Mouse (Mus musculus) G1E (cell line): ENCODE measurements around the gene Stk32c. TPM values are rescaled to one million over a fixed set of nuclear protein-coding genes. Genes with fewer than 3 reads are reported as not detected.

ENCODE experiments used
- ATAC-seq: 2 replicates; pipeline ENCODE4 v1.8.0; 2016; ENCODE audit warnings: mild to moderate bottlenecking; ENCODE audit not compliant: insufficient number of reproducible peaks, poor library complexity, low FRiP score, severe bottlenecking; ENCODE audit errors: extremely low read depth
- DNase-seq: peaks from one replicate; pipeline ENCODE4 v3.0.0; 2012; ENCODE audit warnings: low spot score
- H3K27me3 ChIP-seq: 2 replicates; pipeline ENCODE4 v1.6.1; 2012; ENCODE audit warnings: mild to moderate bottlenecking, low read length, inconsistent platforms; ENCODE audit not compliant: insufficient read depth
- H3K36me3 ChIP-seq: replicated peaks from 2 replicates; pipeline ENCODE3; 2012; ENCODE audit warnings: mild to moderate bottlenecking, inconsistent platforms
- H3K4me1 ChIP-seq: 2 replicates; pipeline ENCODE4 v1.6.1; 2012; ENCODE audit warnings: low read depth, low read length, inconsistent platforms, mixed read lengths; ENCODE audit not compliant: insufficient read depth
- H3K4me3 ChIP-seq: 2 replicates; pipeline ENCODE4 v1.5.1; 2012; ENCODE audit warnings: low read depth, mild to moderate bottlenecking, inconsistent platforms, low read length, moderate library complexity, mixed read lengths
- H3K9me3 ChIP-seq: replicated peaks from 2 replicates; pipeline ENCODE4 v1.6.1; 2012; ENCODE audit warnings: inconsistent platforms
- CTCF ChIP-seq: IDR thresholded peaks from 2 replicates; pipeline ENCODE4 v1.5.1; 2012; ENCODE audit warnings: low read depth, low read length, inconsistent platforms, mixed read lengths
- GATA1 ChIP-seq: IDR thresholded peaks from 2 replicates; pipeline ENCODE4 v1.6.1; 2012; ENCODE audit warnings: borderline replicate concordance, low read length, inconsistent platforms, mixed read lengths
- GATA2 ChIP-seq: IDR thresholded peaks from 2 replicates; pipeline ENCODE4 v1.6.1; 2012; ENCODE audit warnings: low read depth, low read length, inconsistent platforms, borderline replicate concordance
- POLR2AphosphoS5 ChIP-seq: IDR thresholded peaks from 2 replicates; pipeline ENCODE4 v1.6.1; 2012; ENCODE audit warnings: low read depth, low read length, inconsistent platforms; ENCODE audit not compliant: insufficient replicate concordance
- TAL1 ChIP-seq: conservative IDR thresholded peaks from 2 replicates; pipeline ENCODE4 v1.6.1; 2012; ENCODE audit warnings: low read depth, low read length, inconsistent platforms, mixed read lengths
- polyA plus RNA-seq: library from polyadenylated mRNA; stranded (reverse); fragments of >175 nt; gene quantifications from 2 replicates; pipeline ENCODE4 v1.2.3, GENCODE M21; 2012
- total RNA-seq, 2 experiments: library from RNA; stranded (forward) in 1 of 2; stranded (reverse) in 1 of 2; fragments of 200-1000 nt in 1 of 2; fragments of >200 nt in 1 of 2; fragmentation: Nextera tagmentation in 1 of 2; gene quantifications; 2 replicates each; pipeline ENCODE4 v1.2.3; 2014 to 2017

The Stk32c gene
- total and polyA plus RNA-seq, 3 experiments: not detected

GRCm38 (mm10) chr7:139208773-139209095, 4.4 kb downstream of the Stk32c start:
- Histone ChIP-seq H3K36me3 (no peaks in the 10 kb centered on the region), H3K4me1 (peaks cover 5% of the 10 kb centered on the region), H3K27me3 (no peaks in the 10 kb centered on the region), H3K4me3 (no peak overlapping the region), H3K9me3 (peaks cover 22% of the 10 kb centered on the region)
- TF ChIP-seq TAL1 (no peak), GATA1 (no peak), GATA2 (no peak), CTCF (no peak), POLR2AphosphoS5 (no peak)
- DNase-seq: no peak
- no peak for ATAC-seq

GRCm38 (mm10) chr7:139208023-139208772, 4.9 kb downstream of the Stk32c start:
- Histone ChIP-seq H3K36me3 (no peaks in the 10 kb centered on the region), H3K4me1 (no peaks in the 10 kb centered on the region; the same call in 1 of the 2 replicates), H3K4me3 (no peak overlapping the region), H3K9me3 (peaks cover 19% of the 10 kb centered on the region), H3K27me3 (no peaks in the 10 kb centered on the region)
- TF ChIP-seq POLR2AphosphoS5 (no peak), CTCF (0 out of 2 replicates have a peak, but pooled peaks have one; percentile 12)
- ATAC-seq (peak; percentile 47; the same call in 1 of the 2 replicates), DNase-seq (no peak)

GRCm38 (mm10) chr7:139201209-139201608, 11.9 kb downstream of the Stk32c start:
- H3K9me3 ChIP-seq: peaks cover 10% of the 10 kb centered on the region
- no peaks in the 10 kb centered on the region for H3K4me1 ChIP-seq
- ATAC-seq: no peak
- no peak for DNase-seq
- no peak overlapping the region for H3K4me3 ChIP-seq
- TF ChIP-seq POLR2AphosphoS5 (no peak), GATA2 (no peak), CTCF (no peak), GATA1 (no peak), TAL1 (no peak)
- H3K36me3 ChIP-seq: no peaks in the 10 kb centered on the region
- no peaks in the 10 kb centered on the region for H3K27me3 ChIP-seq

GRCm38 (mm10) chr7:139200108-139200507, 13.0 kb downstream of the Stk32c start:
- Histone ChIP-seq H3K36me3 (no peaks in the 10 kb centered on the region), H3K4me3 (no peak overlapping the region), H3K4me1 (no peaks in the 10 kb centered on the region), H3K9me3 (peaks cover 14% of the 10 kb centered on the region), H3K27me3 (no peaks in the 10 kb centered on the region)
- no peak for DNase-seq
- no peak for ATAC-seq
- no peak for TF ChIP-seq POLR2AphosphoS5
- no peak for TF ChIP-seq TAL1
- TF ChIP-seq CTCF: no peak
- no peak for TF ChIP-seq GATA1
- no peak for TF ChIP-seq GATA2

- Histone ChIP-seq H3K4me1 (no peaks in the 10 kb centered on the region), H3K27me3 (no peaks in the 10 kb centered on the region), H3K4me3 (no peak overlapping the region), H3K36me3 (no peaks in the 10 kb centered on the region), H3K9me3 (peaks cover 19% of the 10 kb centered on the region)
- ATAC-seq (no peak), DNase-seq (no peak)
- TF ChIP-seq TAL1 (no peak), GATA2 (no peak), GATA1 (no peak), CTCF (no peak), POLR2AphosphoS5 (no peak)
Measured at GRCm38 (mm10) chr7:139197022-139197421, 16.1 kb downstream of the Stk32c start.

GRCm38 (mm10) chr7:139191619-139192018, 21.5 kb downstream of the Stk32c start:
- H3K27me3 ChIP-seq: no peaks in the 10 kb centered on the region
- no peak overlapping the region for H3K4me3 ChIP-seq
- DNase-seq (no peak), ATAC-seq (no peak)
- no peak for TF ChIP-seq CTCF
- no peak for TF ChIP-seq POLR2AphosphoS5
- no peak for TF ChIP-seq GATA1
- TF ChIP-seq TAL1: no peak
- no peak for TF ChIP-seq GATA2
- peaks cover 41% of the 10 kb centered on the region for H3K9me3 ChIP-seq
- no peaks in the 10 kb centered on the region for H3K4me1 ChIP-seq
- H3K36me3 ChIP-seq: no peaks in the 10 kb centered on the region

GRCm38 (mm10) chr7:139190616-139191015, 22.5 kb downstream of the Stk32c start:
- ATAC-seq: no peak
- Histone ChIP-seq H3K9me3 (peaks cover 49% of the 10 kb centered on the region), H3K27me3 (no peaks in the 10 kb centered on the region), H3K36me3 (no peaks in the 10 kb centered on the region), H3K4me1 (no peaks in the 10 kb centered on the region), H3K4me3 (no peak overlapping the region)
- DNase-seq: no peak
- TF ChIP-seq POLR2AphosphoS5 (no peak), GATA2 (no peak), GATA1 (no peak), TAL1 (no peak), CTCF (no peak)
